Mouse (Mus musculus) gastrocnemius, adult 8-10 months (tissue): ENCODE results near the gene Agk. TPM values are rescaled to one million over a fixed set of nuclear protein-coding genes. Genes with fewer than 3 reads are reported as not detected.

ENCODE experiments used
- DNase-seq, 2 experiments: peaks; one replicate each; pipeline ENCODE4 v3.0.0; 2022; ENCODE audit warnings: low spot score in 2 of 2
- total RNA-seq, 4 experiments: library from RNA; stranded (reverse); gene quantifications; 2 replicates each; pipeline ENCODE4 v1.2.4; 2022

Agk gene
- total RNA-seq, 4 experiments from 2014 or later = 4.1 to 6.9 (median 5.8) TPM

DNA sequence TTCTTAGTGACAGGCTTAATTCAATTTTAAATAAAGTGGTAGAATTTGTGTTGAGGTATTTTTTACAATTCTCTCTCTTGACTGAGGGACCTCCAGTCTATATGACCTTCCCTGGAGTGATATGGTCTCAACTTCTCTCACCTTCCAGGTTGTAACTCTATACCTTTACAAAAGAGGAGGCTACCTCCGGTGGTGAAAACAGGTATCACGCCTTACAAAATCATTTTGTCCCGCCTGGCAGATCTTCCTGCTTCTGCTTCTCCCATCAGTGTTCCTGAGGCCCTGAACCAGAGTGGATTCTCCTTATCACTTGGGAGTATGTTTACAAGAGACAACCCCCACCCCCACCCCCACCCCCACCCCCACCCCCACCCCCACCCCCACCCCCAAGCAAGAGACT is 116.8 kb downstream of the Agk start:
- no peak for DNase-seq

- no peak for DNase-seq
Observed at GRCm38 (mm10) chr6:40443281-40443928, 118.4 kb downstream of the Agk start.

Other genes with a start within 250 kb of the Agk start
- gene E330009J07Rik, start 111.0 kb downstream of the Agk start, total RNA-seq = 1 to 10 TPM in 1 of 4 experiments, under 1 TPM in 3; 0.60 to 1.1 (median 0.86) TPM
- gene Wee2, start 113.9 kb downstream of the Agk start, total RNA-seq = not detected
- 10 to 100 TPM; 19.7 to 23.9 (median 21.7) TPM for gene Ssbp1, start 146.2 kb downstream of the Agk start, total RNA-seq
- gene Tas2r137, start 166.1 kb downstream of the Agk start, total RNA-seq = not detected
- not detected for gene Tas2r108, start 168.4 kb downstream of the Agk start, total RNA-seq
- gene Prss37, start 194.3 kb downstream of the Agk start, total RNA-seq = not detected
- not detected for gene Olfr461, start 229.9 kb downstream of the Agk start, total RNA-seq
- gene Olfr460, start 244.3 kb downstream of the Agk start, total RNA-seq = not detected